Mouse (Mus musculus) lung, embryonic 14.5 days (tissue): ENCODE measurements around the gene Gm3336. TPM values are rescaled to one million over a fixed set of nuclear protein-coding genes. Genes with fewer than 3 reads are reported as not detected.

ENCODE experiments used
- ATAC-seq: fragments of 200-750 bp; cut with Nextera tagmentation; 2 replicates; pipeline ENCODE4 v1.8.0; 2017; ENCODE audit warnings: mild to moderate bottlenecking, moderate TSS enrichment, moderate library complexity; ENCODE audit not compliant: insufficient read depth
- DNase-seq: peaks from one replicate; pipeline ENCODE4 v3.0.0-alpha.2; 2015
- H3K27ac ChIP-seq: fragments of 300-500 bp; sonication (generic); 2 replicates; pipeline ENCODE4 v1.5.1; 2014; ENCODE audit warnings: low read depth, mild to moderate bottlenecking, moderate library complexity
- H3K27me3 ChIP-seq: fragments of 300-500 bp; sonication (generic); 2 replicates; pipeline ENCODE4 v1.6.1; 2014; ENCODE audit warnings: low read length, control low read depth; ENCODE audit not compliant: insufficient read depth
- H3K36me3 ChIP-seq: fragments of 300-500 bp; sonication (generic); 2 replicates; pipeline ENCODE4 v1.6.1; 2014; ENCODE audit warnings: control low read depth; ENCODE audit not compliant: insufficient read depth
- H3K4me1 ChIP-seq: fragments of 300-500 bp; sonication (generic); 2 replicates; pipeline ENCODE4 v1.6.1; 2014; ENCODE audit warnings: antibody characterized with exemption, control low read depth; ENCODE audit not compliant: insufficient read depth
- H3K4me2 ChIP-seq: fragments of 300-500 bp; sonication (generic); 2 replicates; pipeline ENCODE4 v1.6.1; 2014; ENCODE audit warnings: mild to moderate bottlenecking
- H3K4me3 ChIP-seq: fragments of 300-500 bp; sonication (generic); 2 replicates; pipeline ENCODE4 v1.5.1; 2014; ENCODE audit warnings: low read depth, low read length
- H3K9ac ChIP-seq: fragments of 300-500 bp; sonication (generic); 2 replicates; pipeline ENCODE4 v1.6.1; 2014
- H3K9me3 ChIP-seq: fragments of 300-500 bp; sonication (generic); 2 replicates; pipeline ENCODE4 v1.6.1; 2016; ENCODE audit warnings: low read depth, low read length, control low read depth
- CTCF ChIP-seq: IDR thresholded peaks from 2 replicates; pipeline ENCODE4 v1.5.1; 2016; ENCODE audit warnings: antibody characterized with exemption, low read depth
- WGBS: fragments of 180-500 bp; shearing (Covaris S2); extraction: QIAGEN DNeasy Blood & Tissue Kit; methylation state at CpG from one replicate; pipeline ENCODE4 v1.1.7; 2014; 5-methylcytosine and 5-hydroxymethylcytosine counted together
- polyA plus RNA-seq: library from polyadenylated mRNA; unstranded; fragments of >200 nt; fragmentation: Nextera tagmentation; extraction: Ambion mirVana; gene quantifications from 2 replicates; pipeline ENCODE4 v1.2.1, GENCODE M21; 2014

The Gm3336 gene
- polyA plus RNA-seq, 1 experiment from 2014 or later, result not detected

DNA sequence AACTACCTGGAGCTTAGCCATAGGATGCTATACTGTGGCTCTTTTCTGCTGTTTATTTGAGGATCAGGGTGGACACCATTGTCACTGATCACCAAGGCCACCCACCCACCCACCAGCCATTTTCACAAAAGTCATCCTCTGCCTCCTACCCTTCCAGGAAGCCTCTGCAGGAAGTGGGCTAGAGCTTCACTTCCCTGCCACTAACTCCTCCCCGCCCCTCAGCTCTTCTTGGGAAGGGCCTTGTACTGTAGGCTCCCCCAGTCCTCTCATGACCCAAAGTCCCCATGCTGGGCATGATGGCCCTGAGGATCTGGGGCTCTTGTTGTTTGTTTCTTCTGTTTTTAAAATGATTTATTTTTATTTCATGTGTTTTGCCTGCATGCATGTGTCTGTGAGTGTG lies 43.0 kb upstream of the Gm3336 start:
- Histone ChIP-seq H3K27me3 (no peaks in the 10 kb centered on the region), H3K9ac (no peak overlapping the region), H3K36me3 (peaks cover 30% of the 10 kb centered on the region), H3K9me3 (no peaks in the 10 kb centered on the region), H3K4me1 (peaks cover 10% of the 10 kb centered on the region), H3K27ac (no peak overlapping the region), H3K4me3 (no peak overlapping the region), H3K4me2 (no peak overlapping the region)
- DNase-seq (no peak), ATAC-seq (no peak)
- TF ChIP-seq CTCF, result no peak
- WGBS, result 90% methylated on average over 1 of the region's 1 CpGs

DNA sequence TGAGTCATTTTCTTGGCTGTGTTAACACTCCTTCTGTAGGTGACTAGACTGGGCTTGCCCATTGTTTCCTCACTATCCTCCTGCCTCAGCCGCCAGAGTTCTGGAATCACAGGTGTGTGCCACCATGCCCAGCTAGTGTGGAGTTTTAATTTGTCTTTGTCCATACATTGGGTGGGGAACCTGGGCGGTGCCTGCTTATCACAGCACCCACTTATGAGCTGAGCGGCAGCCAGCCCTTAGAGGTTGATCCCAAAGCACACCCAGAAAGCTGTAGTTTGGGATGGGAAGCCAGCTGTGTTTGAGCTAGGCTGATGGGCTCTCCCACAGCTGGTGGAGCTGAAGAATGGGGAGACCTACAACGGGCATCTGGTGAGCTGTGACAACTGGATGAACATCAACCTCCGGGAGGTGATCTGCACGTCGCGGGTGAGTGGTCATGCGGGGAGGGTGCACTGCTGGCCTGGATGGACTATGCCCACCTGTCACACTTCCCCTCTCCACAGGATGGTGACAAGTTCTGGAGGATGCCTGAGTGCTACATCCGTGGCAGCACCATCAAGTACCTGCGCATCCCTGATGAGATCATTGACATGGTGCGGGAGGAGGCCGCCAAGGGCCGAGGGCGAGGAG lies 40.8 kb upstream of the Gm3336 start:
- ATAC-seq (no peak), DNase-seq (no peak)
- TF ChIP-seq CTCF, result no peak
- WGBS, result 89% methylated on average over 15 of the region's 15 CpGs
- peaks cover 30% of the 10 kb centered on the region for H3K36me3 ChIP-seq
- no peaks in the 10 kb centered on the region for H3K27me3 ChIP-seq
- H3K9me3 ChIP-seq, result no peaks in the 10 kb centered on the region
- H3K4me3 ChIP-seq, result no peak overlapping the region
- H3K4me1 ChIP-seq, result peaks cover 14% of the 10 kb centered on the region
- H3K4me2 ChIP-seq, result no peak overlapping the region
- H3K9ac ChIP-seq, result no peak overlapping the region
- no peak overlapping the region for H3K27ac ChIP-seq

DNA sequence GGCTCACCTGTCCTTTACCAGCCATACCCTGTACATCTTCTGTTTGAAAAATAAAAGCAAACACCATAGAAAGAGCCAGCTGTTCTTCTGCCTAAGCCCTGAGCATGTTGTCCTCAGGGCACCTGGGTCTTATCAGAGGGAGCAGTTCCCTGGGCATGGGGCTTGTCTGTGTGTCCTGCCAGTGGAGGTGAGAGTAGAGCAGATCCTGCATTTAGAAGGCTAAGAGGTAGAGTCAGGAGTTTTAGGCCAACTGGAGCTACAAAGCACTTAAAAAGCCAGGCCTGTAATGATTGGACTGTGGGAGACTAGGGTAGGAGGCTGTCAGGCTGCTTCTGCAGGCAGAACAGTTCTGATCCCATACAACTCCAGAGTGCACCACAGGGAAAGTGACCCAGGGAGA lies 39.7 kb upstream of the Gm3336 start:
- H3K27ac ChIP-seq, result no peak overlapping the region
- H3K27me3 ChIP-seq, result no peaks in the 10 kb centered on the region
- peaks cover 14% of the 10 kb centered on the region for H3K4me1 ChIP-seq
- H3K4me2 ChIP-seq, result no peak overlapping the region
- no peak overlapping the region for H3K9ac ChIP-seq
- no peak for ATAC-seq
- no peaks in the 10 kb centered on the region for H3K9me3 ChIP-seq
- no peak overlapping the region for H3K4me3 ChIP-seq
- peaks cover 30% of the 10 kb centered on the region for H3K36me3 ChIP-seq
- DNase-seq, result no peak
- TF ChIP-seq CTCF, result no peak

DNA sequence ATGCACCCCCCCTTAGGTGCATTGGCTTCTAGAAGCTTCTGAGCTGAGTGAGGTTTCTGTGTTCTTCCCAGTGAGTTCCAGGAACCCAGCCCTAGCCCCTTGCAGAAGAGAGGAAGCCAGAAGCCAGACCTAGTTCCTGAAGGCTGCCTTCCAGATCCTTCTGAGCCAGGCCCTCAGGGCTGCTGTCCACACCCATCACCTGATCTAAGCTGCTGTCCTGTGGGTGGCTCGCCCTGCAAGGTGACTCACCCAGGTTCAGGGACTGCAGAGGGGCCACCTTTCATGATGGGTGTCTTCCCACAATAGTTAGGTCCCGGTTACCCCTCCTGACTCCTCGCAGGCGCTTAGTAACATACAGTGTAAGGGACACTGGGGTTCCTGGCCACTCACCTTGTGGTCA lies 38.9 kb upstream of the Gm3336 start:
- Histone ChIP-seq H3K27me3 (no peaks in the 10 kb centered on the region), H3K4me2 (no peak overlapping the region), H3K4me1 (peaks cover 9% of the 10 kb centered on the region), H3K36me3 (peaks cover 30% of the 10 kb centered on the region), H3K9ac (no peak overlapping the region), H3K27ac (no peak overlapping the region), H3K9me3 (no peaks in the 10 kb centered on the region), H3K4me3 (no peak overlapping the region)
- no peak for TF ChIP-seq CTCF
- ATAC-seq (no peak), DNase-seq (no peak)
- WGBS, result 90% methylated on average over 4 of the region's 4 CpGs

DNA sequence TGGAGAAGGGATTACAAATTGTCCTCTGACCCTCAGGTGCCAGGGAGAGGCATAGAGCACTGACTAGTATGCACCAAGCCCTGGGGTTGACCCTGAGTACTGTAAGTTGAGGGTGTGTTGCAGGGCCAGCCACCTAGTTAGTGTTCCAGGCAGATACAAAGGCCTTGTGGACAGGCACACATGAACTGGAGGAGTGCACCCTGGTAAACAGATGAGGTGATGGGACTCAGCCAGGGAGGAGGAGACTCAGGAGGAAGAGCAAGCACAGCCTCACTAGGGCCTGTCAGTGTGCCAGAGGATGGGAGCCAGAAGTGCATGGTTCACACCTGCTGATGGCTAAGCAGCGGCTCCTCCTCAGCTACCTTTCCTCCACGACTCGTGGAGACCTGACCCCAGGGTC lies 38.3 kb upstream of the Gm3336 start:
- Histone ChIP-seq H3K4me1 (peaks cover 4% of the 10 kb centered on the region; the same call in 1 of the 2 replicates), H3K27me3 (no peaks in the 10 kb centered on the region), H3K27ac (no peak overlapping the region), H3K4me3 (no peak overlapping the region), H3K36me3 (peaks cover 30% of the 10 kb centered on the region), H3K4me2 (no peak overlapping the region), H3K9ac (no peak overlapping the region), H3K9me3 (no peaks in the 10 kb centered on the region)
- 60% methylated on average over 3 of the region's 3 CpGs for WGBS
- no peak for TF ChIP-seq CTCF
- ATAC-seq, result no peak
- DNase-seq, result no peak

DNA sequence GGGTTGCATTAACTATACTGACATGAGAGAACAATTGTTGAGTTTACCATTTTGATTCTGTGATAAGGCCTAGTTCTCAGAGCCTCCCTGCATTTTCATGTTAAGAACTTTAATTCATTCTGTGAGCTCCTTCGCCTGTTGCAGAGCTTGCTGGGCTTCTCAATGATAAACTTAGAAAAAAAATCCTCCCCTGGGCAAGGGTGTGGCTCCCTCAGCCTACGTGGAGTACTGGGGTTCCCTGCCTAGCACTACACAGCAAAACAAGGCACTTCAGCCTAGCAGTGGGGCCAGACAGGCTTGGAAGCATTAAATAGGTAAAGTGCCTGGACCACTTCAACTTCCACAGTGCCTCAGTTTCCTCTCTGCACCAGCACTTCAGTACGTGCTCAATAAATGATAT lies 36.9 kb upstream of the Gm3336 start:
- H3K4me2 ChIP-seq, result no peak overlapping the region
- WGBS, result 70% methylated on average over 3 of the region's 3 CpGs
- DNase-seq (no peak), ATAC-seq (no peak)
- no peaks in the 10 kb centered on the region for H3K27me3 ChIP-seq
- H3K9me3 ChIP-seq, result no peaks in the 10 kb centered on the region
- H3K9ac ChIP-seq, result no peak overlapping the region
- H3K36me3 ChIP-seq, result peaks cover 28% of the 10 kb centered on the region
- no peak overlapping the region for H3K4me3 ChIP-seq
- no peak overlapping the region for H3K27ac ChIP-seq
- H3K4me1 ChIP-seq, result peaks cover 4% of the 10 kb centered on the region; the same call in 1 of the 2 replicates
- TF ChIP-seq CTCF, result no peak

DNA sequence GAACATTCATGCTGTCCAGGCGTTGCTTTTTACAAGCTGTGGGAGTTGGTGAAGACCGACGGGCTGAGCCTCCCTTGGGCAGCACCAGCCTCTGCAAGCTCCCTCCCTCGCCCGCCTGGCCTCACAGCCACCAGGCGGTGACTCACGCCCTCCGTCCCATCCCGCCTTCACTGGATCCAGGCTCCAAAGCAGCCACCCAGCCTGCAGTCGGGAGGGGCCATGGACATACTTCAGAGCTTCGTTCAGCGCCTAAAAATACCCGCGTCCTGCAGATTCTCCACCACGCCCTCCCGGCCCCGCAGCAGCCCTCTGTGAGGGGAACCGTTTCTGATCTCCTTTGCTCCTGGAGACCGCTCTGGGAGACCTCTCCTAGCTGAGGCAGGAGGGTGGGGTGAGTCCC lies 36.1 kb upstream of the Gm3336 start:
- Histone ChIP-seq H3K27me3 (no peaks in the 10 kb centered on the region), H3K9me3 (no peaks in the 10 kb centered on the region), H3K4me2 (peak overlapping the region; percentile 48), H3K4me1 (peaks cover 4% of the 10 kb centered on the region; the same call in 1 of the 2 replicates), H3K9ac (peak overlapping the region; percentile 46), H3K4me3 (peak overlapping the region; percentile 3; the same call in 1 of the 2 replicates), H3K27ac (no peak overlapping the region; the same call in 1 of the 2 replicates), H3K36me3 (peaks cover 25% of the 10 kb centered on the region)
- whole genome bisulfite sequencing, result 3% methylated on average over 19 of the region's 19 CpGs
- ATAC-seq, result peak; percentile 66
- peak; percentile 70 for DNase-seq
- peak; percentile 41 for TF ChIP-seq CTCF
